Mouse (Mus musculus) liver, embryonic 16.5 days (tissue): ENCODE measurements around the gene Dph3. TPM values are rescaled to one million over a fixed set of nuclear protein-coding genes. Genes with fewer than 3 reads are reported as not detected.
A peak's percentile ranks its signal among the peaks of the same experiment; 100 is the strongest.
"Not testable (repeated sequence)": the region's sequence is repeated elsewhere in the genome, so short reads cannot be mapped to it uniquely, and the experiment has no call there.

Experiments used
- ATAC-seq: fragments of 200-750 bp; cut with Nextera tagmentation; 2 replicates; pipeline ENCODE4 v1.8.0; 2017; ENCODE audit warnings: low read depth, mild to moderate bottlenecking, moderate number of reproducible peaks, moderate library complexity
- H3K27ac ChIP-seq: fragments of 300-500 bp; sonication (generic); 2 replicates; pipeline ENCODE4 v1.5.1; 2014; ENCODE audit warnings: mild to moderate bottlenecking, low read length
- H3K27me3 ChIP-seq: fragments of 300-500 bp; sonication (generic); 2 replicates; pipeline ENCODE4 v1.6.1; 2014; ENCODE audit warnings: low read depth, low read length, mixed read lengths; ENCODE audit not compliant: control insufficient read depth, insufficient read depth
- H3K36me3 ChIP-seq: fragments of 300-500 bp; sonication (generic); 2 replicates; pipeline ENCODE4 v1.6.1; 2014; ENCODE audit warnings: mild to moderate bottlenecking; ENCODE audit not compliant: control insufficient read depth, insufficient read depth
- H3K4me1 ChIP-seq: fragments of 300-500 bp; sonication (generic); 2 replicates; pipeline ENCODE4 v1.6.1; 2014; ENCODE audit warnings: low read depth, low read length, mixed read lengths; ENCODE audit not compliant: control insufficient read depth
- H3K4me2 ChIP-seq: fragments of 300-500 bp; sonication (generic); 2 replicates; pipeline ENCODE4 v1.6.1; 2014; ENCODE audit warnings: low read depth, low read length, mixed read lengths
- H3K4me3 ChIP-seq: fragments of 300-500 bp; sonication (generic); 2 replicates; pipeline ENCODE4 v1.5.1; 2014; ENCODE audit warnings: low read depth, mild to moderate bottlenecking, low read length
- H3K9ac ChIP-seq: fragments of 300-500 bp; sonication (generic); 2 replicates; pipeline ENCODE4 v1.6.1; 2014; ENCODE audit warnings: low read depth, low read length
- H3K9me3 ChIP-seq: fragments of 300-500 bp; sonication (generic); replicated peaks from 2 replicates; pipeline ENCODE4 v1.6.1; 2016; ENCODE audit warnings: low read length; ENCODE audit not compliant: control insufficient read depth
- WGBS: fragments of 180-500 bp; shearing (Covaris S2); extraction: QIAGEN DNeasy Blood & Tissue Kit; methylation state at CpG from one replicate; pipeline ENCODE4 v1.1.7; 2014; ENCODE audit not compliant: insufficient replicate concordance; 5-methylcytosine and 5-hydroxymethylcytosine counted together
- polyA plus RNA-seq: library from polyadenylated mRNA; unstranded; fragments of >200 nt; fragmentation: Nextera tagmentation; extraction: Ambion mirVana; gene quantifications from 2 replicates; pipeline ENCODE4 v1.2.1, GENCODE M21; 2015

Gene Dph3
- 48.0 and 60.6 TPM in 2 replicates for polyA plus RNA-seq

DNA sequence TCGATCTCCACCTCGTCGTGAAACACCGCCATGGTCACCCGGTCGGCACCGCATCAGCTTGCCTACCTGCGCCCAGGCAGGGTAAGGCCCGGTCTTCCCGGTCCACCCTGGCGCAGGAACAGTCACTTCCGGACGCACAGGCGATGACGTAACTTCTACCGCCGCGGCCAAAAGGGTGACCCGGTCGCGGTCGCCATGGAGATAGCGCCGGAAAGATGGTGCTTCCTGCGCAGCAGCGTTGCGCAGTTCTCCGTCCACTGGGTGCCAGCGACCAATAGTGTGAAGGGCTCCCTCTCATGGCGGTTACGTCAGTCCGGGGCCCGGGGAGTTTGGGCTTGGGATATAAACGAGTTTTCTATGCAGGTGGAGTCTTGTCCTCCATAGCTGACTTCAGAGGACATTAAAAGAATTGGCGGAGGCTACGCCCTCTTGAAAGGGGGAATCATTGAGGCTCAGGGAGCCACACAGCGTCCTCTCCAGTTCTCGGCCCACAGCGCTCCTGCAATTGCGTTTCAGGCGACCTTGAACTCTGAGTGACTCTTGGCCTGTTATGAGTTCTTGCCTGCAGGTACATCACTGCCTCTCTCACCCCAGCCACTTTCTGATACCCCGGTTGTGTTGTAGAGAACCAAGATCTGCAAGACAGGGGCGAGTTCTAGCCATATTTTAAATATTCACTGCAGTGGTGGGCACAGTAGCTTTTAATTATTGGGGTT lies at the start of gene Dph3:
Gene Dph3, minus strand, starts transcription at position 244 of the 716 bp plus-strand sequence.
- Histone ChIP-seq H3K36me3 (peaks cover 15% of the 10 kb centered on the region), H3K4me3 (peak within 1 kb of the TSS; percentile 77), H3K9me3 (no peaks in the 10 kb centered on the region), H3K27me3 (no peaks in the 10 kb centered on the region), H3K27ac (peak within 1 kb of the TSS; percentile 92), H3K4me1 (peaks cover 14% of the 10 kb centered on the region), H3K4me2 (peak within 1 kb of the TSS; percentile 84), H3K9ac (peak within 1 kb of the TSS; percentile 72)
- peak; percentile 93 for ATAC-seq
- under 1% methylated on average over 43 of the region's 43 CpGs for WGBS

- Histone ChIP-seq H3K27me3 (no peaks in the 10 kb centered on the region), H3K4me2 (peak overlapping the region; percentile 7), H3K4me3 (no peak overlapping the region), H3K4me1 (peaks cover 39% of the 10 kb centered on the region), H3K9me3 (no peaks in the 10 kb centered on the region), H3K36me3 (no peaks in the 10 kb centered on the region), H3K9ac (0 out of 2 replicates have a peak overlapping the region, but pooled peaks have one; percentile 6), H3K27ac (peak overlapping the region; percentile 18; the same call in 1 of the 2 replicates)
- 19% methylated on average over 2 of the region's 2 CpGs for WGBS
- ATAC-seq = peak; percentile 62
Measured at GRCm38 (mm10) chr14:32134293-32134692, 48.8 kb upstream of the Dph3 start.

- peak; percentile 86 for ATAC-seq
- H3K27me3 ChIP-seq = no peaks in the 10 kb centered on the region
- no peaks in the 10 kb centered on the region for H3K36me3 ChIP-seq
- WGBS = 10% methylated on average over 4 of the region's 4 CpGs
- H3K9ac ChIP-seq = no peak overlapping the region
- no peak overlapping the region for H3K4me3 ChIP-seq
- H3K4me2 ChIP-seq = peak overlapping the region; percentile 14
- H3K9me3 ChIP-seq = no peaks in the 10 kb centered on the region
- H3K27ac ChIP-seq = peak overlapping the region; percentile 63
- peaks cover 39% of the 10 kb centered on the region for H3K4me1 ChIP-seq
Measured at GRCm38 (mm10) chr14:32131836-32132235, 46.3 kb upstream of the Dph3 start.

DNA sequence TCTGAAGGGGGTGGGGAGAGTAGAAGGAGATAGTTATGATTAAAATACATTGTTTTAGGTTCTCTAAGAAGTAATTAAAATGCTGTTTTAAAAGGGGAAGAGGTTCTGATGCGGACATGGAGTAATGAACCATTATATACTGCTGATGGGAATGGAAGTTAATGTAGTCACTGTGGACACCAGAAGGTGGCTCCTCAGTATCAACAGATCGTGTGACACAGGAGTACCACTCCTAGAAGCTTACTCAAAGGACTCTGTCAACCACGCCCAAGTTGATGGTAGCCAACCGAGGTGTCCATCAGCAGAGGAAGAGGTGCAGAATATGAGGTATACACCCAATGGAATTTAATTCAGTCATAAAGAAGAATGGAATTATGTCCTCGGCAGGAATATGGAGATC lies 42.9 kb upstream of the Dph3 start:
- Histone ChIP-seq H3K9ac (no peak overlapping the region), H3K4me3 (no peak overlapping the region), H3K4me1 (peaks cover 11% of the 10 kb centered on the region), H3K27me3 (no peaks in the 10 kb centered on the region; the same call in 1 of the 2 replicates), H3K27ac (no peak overlapping the region), H3K4me2 (no peak overlapping the region), H3K36me3 (no peaks in the 10 kb centered on the region), H3K9me3 (no peaks in the 10 kb centered on the region)
- 48% methylated on average over 5 of the region's 5 CpGs for WGBS
- peak; percentile 42; the same call in 1 of the 2 replicates for ATAC-seq

- not testable (repeated sequence) for H3K36me3 ChIP-seq, H3K4me1 ChIP-seq, H3K4me2 ChIP-seq, ATAC-seq, H3K27me3 ChIP-seq, H3K27ac ChIP-seq, H3K9ac ChIP-seq, H3K9me3 ChIP-seq, H3K4me3 ChIP-seq
- 59% methylated on average over 5 of the region's 5 CpGs for WGBS
Measured at GRCm38 (mm10) chr14:32125256-32125655, 39.7 kb upstream of the Dph3 start.

DNA sequence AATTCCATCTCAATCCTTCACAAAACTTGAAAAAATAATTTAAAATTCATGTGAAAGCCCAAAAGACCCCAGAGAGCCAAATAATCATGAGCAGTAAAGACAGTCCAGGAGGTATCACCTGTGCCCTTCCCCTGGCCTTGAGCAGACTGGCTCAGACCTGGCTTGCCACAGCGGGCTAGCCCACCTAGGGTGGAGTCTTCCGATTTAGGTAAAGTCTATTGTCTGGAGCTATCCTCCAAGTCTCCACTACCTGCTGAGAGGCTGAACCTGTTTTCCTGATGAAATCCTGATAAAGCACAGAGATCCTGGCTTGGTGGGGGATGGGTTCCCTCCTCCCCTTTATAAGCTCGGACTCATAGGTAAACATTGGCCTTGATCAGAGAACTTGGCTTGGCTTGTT lies 38.7 kb upstream of the Dph3 start:
- WGBS = 70% methylated on average over 3 of the region's 3 CpGs

DNA sequence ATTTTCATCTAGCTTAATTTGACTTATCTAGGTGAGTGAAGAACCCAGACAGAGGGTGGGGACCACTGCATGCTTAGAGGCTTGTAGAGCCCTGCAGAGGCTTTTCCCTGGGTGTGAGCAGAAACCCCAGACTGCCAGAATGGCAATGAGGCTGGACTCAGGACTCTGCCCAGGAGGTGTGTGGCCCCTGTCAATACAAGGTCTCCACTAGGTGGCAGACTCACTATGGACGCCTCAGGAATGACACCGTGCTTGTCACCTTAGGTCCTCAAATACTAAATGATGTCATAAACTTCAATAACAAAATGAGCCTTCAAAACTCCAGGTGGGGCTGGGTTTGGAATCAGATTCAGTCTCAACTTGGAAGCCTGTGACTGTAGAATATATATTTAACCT lies 36.4 kb upstream of the Dph3 start:
- H3K4me3 ChIP-seq = no peak overlapping the region
- ATAC-seq = peak; percentile 70; the same call in 1 of the 2 replicates
- WGBS = 14% methylated on average over 2 of the region's 2 CpGs
- no peaks in the 10 kb centered on the region for H3K9me3 ChIP-seq
- no peaks in the 10 kb centered on the region; the same call in 1 of the 2 replicates for H3K27me3 ChIP-seq
- no peaks in the 10 kb centered on the region for H3K4me1 ChIP-seq
- no peak overlapping the region for H3K27ac ChIP-seq
- H3K9ac ChIP-seq = no peak overlapping the region
- H3K4me2 ChIP-seq = no peak overlapping the region
- no peaks in the 10 kb centered on the region for H3K36me3 ChIP-seq

More for the DNA sequence above, 38.7 kb upstream of the Dph3 start:
- Histone ChIP-seq H3K4me2 (no peak overlapping the region), H3K36me3 (no peaks in the 10 kb centered on the region), H3K9ac (no peak overlapping the region), H3K27me3 (no peaks in the 10 kb centered on the region; the same call in 1 of the 2 replicates), H3K27ac (no peak overlapping the region), H3K9me3 (no peaks in the 10 kb centered on the region), H3K4me3 (no peak overlapping the region), H3K4me1 (no peaks in the 10 kb centered on the region)
- ATAC-seq = no peak

DNA sequence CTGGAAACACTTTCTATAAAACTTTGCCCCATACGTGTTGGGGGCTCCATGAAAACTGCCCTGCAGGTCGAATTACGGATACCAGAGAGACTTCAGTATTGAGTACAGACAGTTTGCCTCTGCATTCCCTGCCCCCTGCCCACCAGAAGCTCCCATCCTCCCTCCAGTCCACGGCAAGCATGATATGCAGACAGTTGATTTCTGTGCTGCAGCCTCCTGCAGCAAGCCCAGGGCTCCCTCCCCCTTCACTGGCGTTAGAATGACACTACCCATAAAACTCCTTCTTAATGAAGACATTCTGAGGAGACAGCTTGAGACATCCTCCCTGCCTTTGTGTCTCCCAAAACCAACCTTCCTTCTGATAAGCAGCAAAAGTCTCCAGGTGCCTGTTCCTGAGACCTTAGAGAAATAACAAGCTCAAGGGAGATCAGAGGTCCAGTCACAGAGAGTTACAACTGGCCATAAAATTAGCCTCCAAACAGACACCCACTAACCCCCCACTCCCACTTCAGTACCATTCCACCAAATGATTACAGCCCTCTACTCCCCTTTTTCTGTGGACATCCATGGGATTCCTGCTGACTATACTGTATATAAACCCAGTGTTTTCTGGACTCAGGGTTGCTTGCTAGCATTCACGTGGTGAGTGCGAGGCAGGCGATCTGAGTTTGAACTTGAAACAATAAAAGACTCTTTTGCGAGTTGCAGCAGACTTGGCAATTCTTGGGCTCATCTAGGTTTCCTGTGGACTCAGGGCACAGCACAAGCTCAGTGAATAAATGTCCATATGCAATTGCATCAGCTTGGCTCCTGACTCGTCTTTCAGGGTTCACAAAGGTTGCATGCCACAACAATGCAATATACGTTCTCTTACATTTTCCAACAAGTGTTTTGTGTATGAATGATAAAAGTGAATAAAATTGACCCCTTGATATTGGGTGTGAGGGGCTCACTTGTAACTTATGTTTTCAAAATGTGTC lies 35.7 kb upstream of the Dph3 start:
- no peak for ATAC-seq

More for the DNA sequence above, 35.7 kb upstream of the Dph3 start:
- H3K4me3 ChIP-seq = no peak overlapping the region
- H3K9ac ChIP-seq = no peak overlapping the region
- H3K27me3 ChIP-seq = no peaks in the 10 kb centered on the region
- WGBS = 61% methylated on average over 11 of the region's 11 CpGs
- H3K4me1 ChIP-seq = no peaks in the 10 kb centered on the region
- no peaks in the 10 kb centered on the region for H3K9me3 ChIP-seq
- no peaks in the 10 kb centered on the region for H3K36me3 ChIP-seq
- no peak overlapping the region for H3K4me2 ChIP-seq
- H3K27ac ChIP-seq = no peak overlapping the region
